Mouse (Mus musculus): ENCODE measurements around the gene Kctd7.

GRCm38 (mm10) chr5:130154286-130154685 is 9.6 kb downstream of the Kctd7 start:
- no peak for TF ChIP-seq CTCF (IDR thresholded peaks at IDR 0.05; ENCODE audit: low read depth, low read length)
- TF ChIP-seq POLR2A (IDR thresholded peaks at IDR 0.05; ENCODE audit: borderline replicate concordance, low read depth, low read length): no peak

Measured in bone marrow macrophage, adult 2 months (primary cell).